Mouse (Mus musculus): ENCODE results near the gene Clec9a.

Clec9a gene

GRCm38 (mm10) chr6:129423040-129423733 is 14.5 kb downstream of the Clec9a start:
- DNase-seq (ENCODE audit: inconsistent age in 2 of 2, low spot score in 1 of 2): peak; percentile 13 to 62

- DNase-seq (ENCODE audit: inconsistent age in 2 of 2, low spot score in 1 of 2): peak; percentile 73 to 96
Observed at GRCm38 (mm10) chr6:129423734-129424072, 15.0 kb downstream of the Clec9a start.

- DNase-seq (ENCODE audit: inconsistent age in 2 of 2, low spot score in 1 of 2): no peak
Observed at GRCm38 (mm10) chr6:129425217-129425616, 16.6 kb downstream of the Clec9a start.

- peak; percentile 42 to 72 for DNase-seq (ENCODE audit: inconsistent age in 2 of 2, low spot score in 1 of 2)
Observed at GRCm38 (mm10) chr6:129425812-129426211, 17.1 kb downstream of the Clec9a start.

- DNase-seq (ENCODE audit: inconsistent age in 2 of 2, low spot score in 1 of 2): no peak
Observed at GRCm38 (mm10) chr6:129427281-129427680, 18.6 kb downstream of the Clec9a start.

GRCm38 (mm10) chr6:129434239-129434638 is 25.6 kb downstream of the Clec9a start:
- no peak for DNase-seq (ENCODE audit: inconsistent age in 2 of 2, low spot score in 1 of 2)

- DNase-seq (ENCODE audit: inconsistent age in 2 of 2, low spot score in 1 of 2): no peak
Observed at GRCm38 (mm10) chr6:129436025-129436424, 27.4 kb downstream of the Clec9a start.

GRCm38 (mm10) chr6:129438033-129438432 is 29.4 kb downstream of the Clec9a start:
- no peak for DNase-seq (ENCODE audit: inconsistent age in 2 of 2, low spot score in 1 of 2)

GRCm38 (mm10) chr6:129449743-129450142 is 41.1 kb downstream of the Clec9a start:
- DNase-seq (ENCODE audit: inconsistent age in 2 of 2, low spot score in 1 of 2): no peak

GRCm38 (mm10) chr6:129451411-129452039 is 42.9 kb downstream of the Clec9a start, which contains the start of gene Clec1a:
TSS of gene Clec1a (minus strand) at chr6:129452000.
- DNase-seq (ENCODE audit: inconsistent age in 2 of 2, low spot score in 1 of 2): peak; percentile 37 to 63

GRCm38 (mm10) chr6:129471386-129471785 is 62.7 kb downstream of the Clec9a start:
- DNase-seq (ENCODE audit: inconsistent age in 2 of 2, low spot score in 1 of 2): no peak

GRCm38 (mm10) chr6:129472627-129473026 is 64.0 kb downstream of the Clec9a start:
- no peak for DNase-seq (ENCODE audit: inconsistent age in 2 of 2, low spot score in 1 of 2)
